Mouse (Mus musculus) lung, embryonic 14.5 days (tissue): ENCODE measurements around the gene Slc25a39. TPM values are rescaled to one million over a fixed set of nuclear protein-coding genes. Genes with fewer than 3 reads are reported as not detected.

Experiments used
- ATAC-seq: fragments of 200-750 bp; cut with Nextera tagmentation; 2 replicates; pipeline ENCODE4 v1.8.0; 2017; ENCODE audit warnings: mild to moderate bottlenecking, moderate TSS enrichment, moderate library complexity; ENCODE audit not compliant: insufficient read depth
- DNase-seq: peaks from one replicate; pipeline ENCODE4 v3.0.0-alpha.2; 2015
- H3K27ac ChIP-seq: fragments of 300-500 bp; sonication (generic); 2 replicates; pipeline ENCODE4 v1.5.1; 2014; ENCODE audit warnings: low read depth, mild to moderate bottlenecking, moderate library complexity
- H3K27me3 ChIP-seq: fragments of 300-500 bp; sonication (generic); 2 replicates; pipeline ENCODE4 v1.6.1; 2014; ENCODE audit warnings: low read length, control low read depth; ENCODE audit not compliant: insufficient read depth
- H3K36me3 ChIP-seq: fragments of 300-500 bp; sonication (generic); 2 replicates; pipeline ENCODE4 v1.6.1; 2014; ENCODE audit warnings: control low read depth; ENCODE audit not compliant: insufficient read depth
- H3K4me1 ChIP-seq: fragments of 300-500 bp; sonication (generic); 2 replicates; pipeline ENCODE4 v1.6.1; 2014; ENCODE audit warnings: antibody characterized with exemption, control low read depth; ENCODE audit not compliant: insufficient read depth
- H3K4me2 ChIP-seq: fragments of 300-500 bp; sonication (generic); 2 replicates; pipeline ENCODE4 v1.6.1; 2014; ENCODE audit warnings: mild to moderate bottlenecking
- H3K4me3 ChIP-seq: fragments of 300-500 bp; sonication (generic); 2 replicates; pipeline ENCODE4 v1.5.1; 2014; ENCODE audit warnings: low read depth, low read length
- H3K9ac ChIP-seq: fragments of 300-500 bp; sonication (generic); 2 replicates; pipeline ENCODE4 v1.6.1; 2014
- H3K9me3 ChIP-seq: fragments of 300-500 bp; sonication (generic); 2 replicates; pipeline ENCODE4 v1.6.1; 2016; ENCODE audit warnings: low read depth, low read length, control low read depth
- CTCF ChIP-seq: IDR thresholded peaks from 2 replicates; pipeline ENCODE4 v1.5.1; 2016; ENCODE audit warnings: antibody characterized with exemption, low read depth
- WGBS: fragments of 180-500 bp; shearing (Covaris S2); extraction: QIAGEN DNeasy Blood & Tissue Kit; methylation state at CpG from one replicate; pipeline ENCODE4 v1.1.7; 2014; 5-methylcytosine and 5-hydroxymethylcytosine counted together
- polyA plus RNA-seq: library from polyadenylated mRNA; unstranded; fragments of >200 nt; fragmentation: Nextera tagmentation; extraction: Ambion mirVana; gene quantifications from 2 replicates; pipeline ENCODE4 v1.2.1, GENCODE M21; 2014

The Slc25a39 gene
- polyA plus RNA-seq, 1 experiment from 2014 or later = 244 TPM

DNA sequence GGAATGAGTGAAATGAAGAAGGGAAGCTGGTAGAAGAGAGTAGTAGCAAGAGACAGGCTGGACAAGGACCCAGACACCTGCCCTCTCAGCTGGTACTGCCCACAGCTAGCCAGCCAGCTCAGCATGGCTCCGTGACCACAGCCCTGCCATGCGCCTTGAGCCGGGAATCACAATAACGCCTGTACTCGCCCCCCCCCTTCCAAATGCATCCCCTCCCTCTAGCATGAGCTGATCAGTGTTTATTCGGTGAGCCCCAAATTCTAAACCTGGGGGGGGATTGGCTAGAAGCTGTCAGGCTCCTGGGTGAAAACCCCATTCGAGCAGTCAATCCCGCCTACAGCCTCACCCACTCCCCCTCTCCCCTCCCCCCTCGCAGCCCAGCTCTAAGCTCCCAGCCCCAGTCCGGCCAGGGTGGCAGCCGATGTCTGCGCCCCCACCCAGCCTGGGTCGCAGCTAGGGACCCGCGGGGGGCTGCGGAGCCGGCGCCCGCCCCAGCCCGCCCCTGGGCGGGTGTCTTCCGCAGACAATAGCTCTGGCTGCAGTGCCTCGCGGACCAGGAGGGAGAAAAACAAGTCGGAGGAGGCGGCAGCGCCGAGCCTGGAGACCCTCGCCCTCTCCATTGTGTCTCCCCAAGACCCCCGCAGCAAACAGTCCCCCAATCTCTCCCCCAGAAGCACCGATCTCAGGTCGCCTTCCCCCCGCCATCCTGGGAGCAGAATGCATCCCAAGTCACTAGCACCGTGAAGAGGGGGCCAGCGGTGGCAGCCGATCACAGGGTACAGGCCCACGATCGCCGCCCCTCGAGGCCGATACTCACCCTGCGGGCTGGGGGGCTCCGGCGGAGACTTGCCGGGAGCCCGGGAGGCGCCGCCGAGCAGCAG is 39.1 kb upstream of the Slc25a39 start:
- peaks cover 20% of the 10 kb centered on the region for H3K36me3 ChIP-seq
- H3K4me2 ChIP-seq = peak overlapping the region; percentile 69
- no peaks in the 10 kb centered on the region for H3K9me3 ChIP-seq
- peak overlapping the region; percentile 91 for H3K27ac ChIP-seq
- TF ChIP-seq CTCF = no peak
- ATAC-seq (peak; percentile 48), DNase-seq (peak; percentile 52)
- H3K9ac ChIP-seq = peak overlapping the region; percentile 96
- peaks cover 5% of the 10 kb centered on the region; the same call in 1 of the 2 replicates for H3K27me3 ChIP-seq
- H3K4me1 ChIP-seq = peaks cover 26% of the 10 kb centered on the region
- H3K4me3 ChIP-seq = peak overlapping the region; percentile 93
- under 1% methylated on average over 45 of the region's 49 CpGs for WGBS

DNA sequence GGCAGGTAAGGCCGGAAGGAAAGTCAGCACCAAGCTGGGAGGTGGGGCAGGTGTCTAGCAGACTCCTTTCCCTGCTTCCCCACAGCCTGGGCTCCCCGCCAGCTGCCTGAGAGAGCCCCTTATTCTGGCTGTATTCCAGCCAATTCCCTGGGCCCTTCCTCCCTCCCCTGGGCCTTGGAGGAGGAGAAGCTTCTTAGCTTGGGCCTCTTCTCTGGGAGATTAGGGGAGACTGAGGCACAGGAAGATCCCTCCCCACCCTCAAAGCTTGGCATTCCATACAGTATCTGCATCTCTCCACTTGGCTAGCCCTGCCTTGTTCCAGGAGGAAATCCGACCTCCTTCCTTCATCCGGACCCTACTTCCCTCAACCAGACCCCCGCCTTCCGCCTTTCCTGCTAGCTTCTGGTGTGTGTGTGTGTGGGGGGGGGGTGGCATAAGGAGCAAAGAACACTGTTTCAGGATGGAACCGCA is 38.2 kb upstream of the Slc25a39 start:
- peak overlapping the region; percentile 91 for H3K27ac ChIP-seq
- peak; percentile 94 for DNase-seq
- H3K4me2 ChIP-seq = peak overlapping the region; percentile 69
- H3K4me3 ChIP-seq = peak overlapping the region; percentile 93
- peak; percentile 29; the same call in 1 of the 2 replicates for ATAC-seq
- peak overlapping the region; percentile 96 for H3K9ac ChIP-seq
- 5% methylated on average over 7 of the region's 7 CpGs for WGBS
- H3K9me3 ChIP-seq = no peaks in the 10 kb centered on the region
- no peak for TF ChIP-seq CTCF
- H3K4me1 ChIP-seq = peaks cover 26% of the 10 kb centered on the region
- H3K36me3 ChIP-seq = peaks cover 27% of the 10 kb centered on the region
- H3K27me3 ChIP-seq = peaks cover 5% of the 10 kb centered on the region; the same call in 1 of the 2 replicates

DNA sequence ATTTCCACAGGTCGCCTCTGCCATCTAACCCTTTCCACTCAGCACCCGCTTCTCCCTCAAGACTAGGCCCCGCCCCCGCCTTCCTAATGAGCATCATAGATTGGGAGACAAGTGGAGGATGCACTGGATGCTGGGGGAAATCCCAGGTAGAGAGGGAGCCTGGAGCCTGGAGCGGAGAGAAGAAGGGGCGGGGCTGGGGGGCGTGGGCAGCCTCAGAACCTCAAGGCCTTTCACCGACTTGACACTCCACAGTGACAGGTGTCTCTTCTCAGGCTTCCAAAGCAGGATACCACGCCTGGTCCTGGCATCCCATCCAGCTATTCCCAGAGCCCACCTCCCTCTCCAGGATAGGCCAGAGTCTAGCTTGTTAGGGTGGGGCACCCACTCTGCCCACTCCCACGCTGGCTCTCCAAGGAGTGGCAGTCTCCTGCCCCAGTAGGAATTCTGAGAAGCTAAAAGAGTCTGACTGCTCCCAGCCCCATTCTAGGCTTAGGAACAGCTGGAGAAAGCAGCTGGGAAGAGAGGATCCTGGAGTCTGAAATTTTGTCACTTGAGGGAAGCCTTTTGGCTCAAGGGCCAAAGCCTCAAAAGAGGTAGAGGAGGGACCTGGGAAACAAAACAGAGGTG is 37.6 kb upstream of the Slc25a39 start:
- Histone ChIP-seq H3K4me3 (peak overlapping the region; percentile 93), H3K36me3 (peaks cover 33% of the 10 kb centered on the region), H3K27me3 (peaks cover 5% of the 10 kb centered on the region; the same call in 1 of the 2 replicates), H3K4me1 (peaks cover 26% of the 10 kb centered on the region), H3K9ac (no peak overlapping the region), H3K27ac (peak overlapping the region; percentile 91), H3K4me2 (peak overlapping the region; percentile 69), H3K9me3 (no peaks in the 10 kb centered on the region)
- DNase-seq (no peak), ATAC-seq (peak; percentile 29; the same call in 1 of the 2 replicates)
- WGBS = 13% methylated on average over 10 of the region's 10 CpGs
- TF ChIP-seq CTCF = no peak

DNA sequence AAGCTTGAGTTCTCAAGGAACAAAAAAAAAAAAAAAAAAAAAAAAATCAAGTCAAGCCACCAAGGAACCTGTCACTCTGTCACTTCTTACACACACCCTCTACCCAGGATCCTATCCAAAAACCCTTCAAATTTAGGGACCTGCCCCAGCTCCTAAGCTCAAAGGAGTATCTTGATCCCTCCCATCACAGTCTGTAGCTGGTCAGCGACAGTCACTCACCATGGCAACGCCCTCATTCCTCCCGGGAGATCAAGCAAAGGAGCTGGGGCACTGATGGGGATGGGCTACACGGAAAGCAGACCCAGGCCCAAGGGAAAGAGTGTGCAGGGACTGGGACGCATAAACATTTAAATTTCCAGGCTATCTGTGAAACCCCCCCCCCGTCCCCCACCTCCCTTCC is 37.0 kb upstream of the Slc25a39 start:
- peaks cover 26% of the 10 kb centered on the region for H3K4me1 ChIP-seq
- no peak for ATAC-seq
- H3K4me2 ChIP-seq = peak overlapping the region; percentile 69; the same call in 1 of the 2 replicates
- H3K36me3 ChIP-seq = peaks cover 39% of the 10 kb centered on the region
- H3K9me3 ChIP-seq = no peaks in the 10 kb centered on the region
- whole genome bisulfite sequencing = 15% methylated on average over 6 of the region's 6 CpGs
- peaks cover 5% of the 10 kb centered on the region; the same call in 1 of the 2 replicates for H3K27me3 ChIP-seq
- peak overlapping the region; percentile 6; the same call in 1 of the 2 replicates for H3K4me3 ChIP-seq
- no peak overlapping the region for H3K9ac ChIP-seq
- TF ChIP-seq CTCF = no peak
- DNase-seq = no peak
- no peak overlapping the region for H3K27ac ChIP-seq

DNA sequence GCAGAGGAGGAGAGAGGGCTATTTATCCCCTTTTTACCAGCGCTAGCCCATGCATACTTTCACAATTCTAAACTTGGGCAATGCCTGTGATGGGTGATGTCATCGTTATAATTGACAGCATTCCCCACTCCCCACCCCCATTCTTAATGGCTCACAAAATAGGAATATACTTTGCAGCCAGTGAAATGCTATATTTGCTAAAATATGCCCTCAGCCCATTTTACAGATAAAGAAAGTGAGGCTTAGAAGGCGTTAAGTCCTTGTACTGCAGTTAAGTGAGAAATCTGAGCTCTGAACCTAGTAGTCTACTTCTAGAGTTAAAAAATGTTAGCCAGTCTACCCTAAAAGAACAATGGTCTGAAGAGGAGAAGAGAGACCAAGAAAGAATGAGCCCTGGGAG is 36.6 kb upstream of the Slc25a39 start:
- Histone ChIP-seq H3K9me3 (no peaks in the 10 kb centered on the region), H3K36me3 (peaks cover 43% of the 10 kb centered on the region), H3K27ac (no peak overlapping the region), H3K4me2 (no peak overlapping the region), H3K4me1 (peaks cover 23% of the 10 kb centered on the region), H3K4me3 (no peak overlapping the region), H3K27me3 (peaks cover 5% of the 10 kb centered on the region; the same call in 1 of the 2 replicates), H3K9ac (no peak overlapping the region)
- ATAC-seq (no peak), DNase-seq (no peak)
- no peak for TF ChIP-seq CTCF
- 76% methylated on average over 3 of the region's 3 CpGs for WGBS

DNA sequence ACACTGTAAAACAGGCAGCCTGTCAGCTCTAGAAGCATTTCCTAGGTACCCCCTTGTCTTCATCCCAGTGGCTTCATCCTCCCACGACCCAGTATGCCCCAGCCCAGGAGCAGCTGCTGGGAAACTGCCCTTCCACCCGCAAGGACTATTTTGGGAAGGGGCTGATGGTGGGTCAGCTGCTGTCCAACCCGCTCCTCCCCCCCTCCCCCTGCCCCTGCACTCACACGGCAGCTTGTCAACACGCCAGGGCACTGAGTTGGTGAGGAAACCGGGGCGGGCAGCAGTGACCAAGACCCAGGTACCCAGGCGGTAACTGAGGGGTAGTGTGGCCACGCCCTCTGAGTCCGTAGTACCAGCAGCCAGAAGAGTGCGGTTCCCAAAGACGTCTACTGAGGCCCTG is 36.0 kb upstream of the Slc25a39 start:
- Histone ChIP-seq H3K9ac (no peak overlapping the region), H3K9me3 (no peaks in the 10 kb centered on the region), H3K36me3 (peaks cover 49% of the 10 kb centered on the region), H3K4me3 (no peak overlapping the region), H3K4me2 (no peak overlapping the region), H3K4me1 (peaks cover 22% of the 10 kb centered on the region), H3K27ac (no peak overlapping the region), H3K27me3 (peaks cover 5% of the 10 kb centered on the region; the same call in 1 of the 2 replicates)
- 60% methylated on average over 12 of the region's 12 CpGs for WGBS
- DNase-seq = no peak
- TF ChIP-seq CTCF = no peak
- ATAC-seq = no peak

DNA sequence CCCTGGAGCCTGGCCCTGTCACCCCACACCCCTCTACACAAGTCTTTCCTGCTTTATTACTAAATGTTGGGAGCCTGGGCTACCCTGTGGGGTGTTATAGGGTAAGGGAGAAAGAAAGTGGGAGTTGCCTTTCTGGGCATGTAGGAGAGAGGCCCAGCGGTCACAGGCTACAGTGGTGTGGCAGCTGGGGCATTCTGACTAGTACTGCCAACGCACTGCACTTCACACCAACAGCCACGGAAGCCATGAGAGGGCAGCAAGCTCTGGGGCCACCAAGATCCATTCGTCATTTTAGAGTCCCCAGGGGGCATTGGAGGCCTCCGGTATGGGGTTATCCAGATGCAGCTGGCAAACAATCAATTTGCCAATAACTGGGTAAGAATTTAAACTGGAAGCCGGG is 34.3 kb upstream of the Slc25a39 start:
- Histone ChIP-seq H3K27me3 (no peaks in the 10 kb centered on the region), H3K4me3 (no peak overlapping the region), H3K9ac (no peak overlapping the region), H3K4me1 (peaks cover 15% of the 10 kb centered on the region), H3K36me3 (peaks cover 64% of the 10 kb centered on the region), H3K4me2 (no peak overlapping the region), H3K9me3 (no peaks in the 10 kb centered on the region), H3K27ac (no peak overlapping the region)
- no peak for TF ChIP-seq CTCF
- ATAC-seq = no peak
- DNase-seq = no peak
- WGBS = 90% methylated on average over 6 of the region's 6 CpGs
